Mouse (Mus musculus) lung, postnatal 0 days (tissue): ENCODE results near the gene D430041D05Rik. TPM values are rescaled to one million over a fixed set of nuclear protein-coding genes. Genes with fewer than 3 reads are reported as not detected.

Experiments
- ATAC-seq: fragments of 200-750 bp; cut with Nextera tagmentation; 2 replicates; pipeline ENCODE4 v1.8.0; 2017; ENCODE audit warnings: moderate library complexity
- DNase-seq: peaks from one replicate; pipeline ENCODE4 v3.0.0-alpha.2; 2016; ENCODE audit warnings: low spot score
- H3K27ac ChIP-seq: fragments of 300-500 bp; sonication (generic); 2 replicates; pipeline ENCODE4 v1.5.1; 2014; ENCODE audit warnings: antibody characterized with exemption, mild to moderate bottlenecking, low read length, mixed read lengths
- H3K27me3 ChIP-seq: fragments of 300-500 bp; sonication (generic); replicated peaks from 2 replicates; pipeline ENCODE4 v1.6.1; 2014; ENCODE audit warnings: low read length, mixed read lengths; ENCODE audit not compliant: insufficient read depth
- H3K36me3 ChIP-seq: fragments of 300-500 bp; sonication (generic); 2 replicates; pipeline ENCODE4 v1.6.1; 2014; ENCODE audit warnings: low read length, mixed read lengths; ENCODE audit not compliant: insufficient read depth
- H3K4me1 ChIP-seq: fragments of 300-500 bp; sonication (generic); 2 replicates; pipeline ENCODE4 v1.6.1; 2014; ENCODE audit warnings: antibody characterized with exemption, low read depth, low read length, mixed read lengths; ENCODE audit not compliant: insufficient read depth
- H3K4me2 ChIP-seq: fragments of 300-500 bp; sonication (generic); replicated peaks from 2 replicates; pipeline ENCODE4 v1.6.1; 2014; ENCODE audit warnings: low read depth, mild to moderate bottlenecking, low read length, moderate library complexity, mixed read lengths
- H3K4me3 ChIP-seq: fragments of 300-500 bp; sonication (generic); 2 replicates; pipeline ENCODE4 v1.5.1; 2014; ENCODE audit warnings: low read depth, low read length
- H3K9ac ChIP-seq: fragments of 300-500 bp; sonication (generic); replicated peaks from 2 replicates; pipeline ENCODE4 v1.6.1; 2014; ENCODE audit warnings: low read depth, mild to moderate bottlenecking
- H3K9me3 ChIP-seq: fragments of 300-500 bp; sonication (generic); 2 replicates; pipeline ENCODE4 v1.6.1; 2016; ENCODE audit warnings: low read length, mixed read lengths
- CTCF ChIP-seq: IDR thresholded peaks from 2 replicates; pipeline ENCODE4 v1.5.1; 2016; ENCODE audit warnings: antibody characterized with exemption, mild to moderate bottlenecking
- EP300 ChIP-seq: IDR thresholded peaks from 2 replicates; pipeline ENCODE4 v1.6.1; 2016; ENCODE audit warnings: antibody characterized with exemption, mild to moderate bottlenecking, control low read depth
- WGBS: fragments of 180-500 bp; shearing (Covaris S2); extraction: QIAGEN DNeasy Blood & Tissue Kit; methylation state at CpG from one replicate; pipeline ENCODE4 v1.1.7; 2014; 5-methylcytosine and 5-hydroxymethylcytosine counted together
- polyA plus RNA-seq: library from polyadenylated mRNA; unstranded; fragments of >200 nt; fragmentation: Nextera tagmentation; extraction: Ambion mirVana; gene quantifications from 2 replicates; pipeline ENCODE4 v1.2.1, GENCODE M21; 2015

Gene D430041D05Rik
- polyA plus RNA-seq, 1 experiment from 2014 or later: 0.69 TPM

DNA sequence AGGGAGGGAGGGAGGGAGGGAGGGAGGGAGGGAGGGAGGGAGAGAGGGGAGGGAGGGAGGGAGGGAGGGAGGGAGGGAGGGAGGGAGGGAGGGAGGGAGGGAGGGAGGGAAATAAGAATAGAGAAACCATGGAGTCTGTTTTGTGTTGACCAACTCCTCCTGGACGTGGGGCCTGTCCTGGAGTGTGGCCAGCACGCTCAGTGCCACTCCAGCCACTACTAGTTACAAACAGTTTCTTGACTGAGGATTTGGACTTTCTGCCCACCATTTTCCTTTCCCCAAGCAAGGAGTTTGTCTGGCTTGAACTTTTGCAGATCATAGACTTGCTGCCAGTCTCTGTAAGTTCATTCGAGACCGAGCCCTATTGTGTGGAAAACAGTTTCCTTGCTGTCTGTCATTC is 37.4 kb upstream of the D430041D05Rik start:
- no peaks in the 10 kb centered on the region for H3K9me3 ChIP-seq
- no peaks in the 10 kb centered on the region for H3K36me3 ChIP-seq
- TF ChIP-seq CTCF (no peak), EP300 (no peak)
- WGBS: 68% methylated on average over 4 of the region's 4 CpGs
- H3K4me2 ChIP-seq: no peak overlapping the region
- peaks cover 9% of the 10 kb centered on the region for H3K4me1 ChIP-seq
- H3K27ac ChIP-seq: no peak overlapping the region
- H3K27me3 ChIP-seq: no peaks in the 10 kb centered on the region
- H3K4me3 ChIP-seq: no peak overlapping the region
- no peak overlapping the region for H3K9ac ChIP-seq
- ATAC-seq (no peak), DNase-seq (no peak)

DNA sequence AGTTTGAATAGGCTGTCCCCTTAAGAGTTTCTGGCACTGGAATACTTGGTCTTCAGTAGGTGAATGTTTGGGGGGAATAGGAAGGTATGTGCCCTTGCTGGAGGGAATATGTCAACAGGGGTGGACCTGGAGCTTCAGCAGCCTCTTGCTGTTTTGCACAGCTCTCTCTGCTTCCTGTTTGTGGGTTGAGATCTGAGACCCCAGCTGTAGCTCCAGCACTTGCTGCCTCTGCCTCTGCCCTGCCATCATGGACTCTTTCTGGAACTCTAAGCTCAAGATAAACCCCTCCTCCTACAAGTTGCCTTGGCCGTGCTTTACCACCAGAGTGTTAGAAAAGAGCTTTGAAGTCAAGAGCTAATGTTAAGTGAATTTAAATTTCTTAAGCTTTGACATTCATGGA is 35.2 kb upstream of the D430041D05Rik start:
- WGBS: 37% methylated on average over 1 of the region's 1 CpGs
- H3K4me2 ChIP-seq: no peak overlapping the region
- H3K27me3 ChIP-seq: no peaks in the 10 kb centered on the region
- H3K36me3 ChIP-seq: 0 out of 2 replicates have a peak, but pooled peaks cover 8% of the 10 kb centered on the region
- no peak for TF ChIP-seq EP300
- no peak for TF ChIP-seq CTCF
- H3K4me1 ChIP-seq: peaks cover 9% of the 10 kb centered on the region
- DNase-seq (no peak), ATAC-seq (no peak)
- H3K9ac ChIP-seq: no peak overlapping the region
- no peak overlapping the region for H3K27ac ChIP-seq
- H3K9me3 ChIP-seq: no peaks in the 10 kb centered on the region
- no peak overlapping the region for H3K4me3 ChIP-seq

DNA sequence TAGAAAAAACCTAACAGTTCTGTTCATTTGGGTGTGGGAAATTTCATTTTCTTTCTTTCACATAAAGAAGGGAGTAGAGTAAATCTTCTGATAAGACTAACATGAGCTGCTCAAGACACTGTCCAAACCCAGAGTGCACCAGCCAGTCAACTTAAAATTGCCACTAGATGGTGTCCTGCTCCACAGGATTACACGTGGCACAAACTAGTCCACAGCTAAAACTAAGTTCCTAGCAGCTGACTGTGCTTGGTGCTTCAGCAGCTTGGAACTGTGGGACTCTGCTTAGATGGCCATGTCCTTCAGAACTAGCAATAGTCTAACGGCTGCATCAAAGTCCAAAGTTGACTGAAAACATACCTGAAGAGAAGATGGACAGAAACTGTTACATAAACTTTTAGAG is 34.0 kb upstream of the D430041D05Rik start:
- DNase-seq (peak; percentile 87), ATAC-seq (peak; percentile 86)
- Histone ChIP-seq H3K27me3 (no peaks in the 10 kb centered on the region), H3K4me2 (no peak overlapping the region), H3K9ac (no peak overlapping the region), H3K36me3 (0 out of 2 replicates have a peak, but pooled peaks cover 8% of the 10 kb centered on the region), H3K4me3 (no peak overlapping the region), H3K4me1 (peaks cover 9% of the 10 kb centered on the region), H3K27ac (no peak overlapping the region), H3K9me3 (no peaks in the 10 kb centered on the region)
- 18% methylated on average over 2 of the region's 2 CpGs for WGBS
- TF ChIP-seq CTCF (peak; percentile 93), EP300 (no peak)

DNA sequence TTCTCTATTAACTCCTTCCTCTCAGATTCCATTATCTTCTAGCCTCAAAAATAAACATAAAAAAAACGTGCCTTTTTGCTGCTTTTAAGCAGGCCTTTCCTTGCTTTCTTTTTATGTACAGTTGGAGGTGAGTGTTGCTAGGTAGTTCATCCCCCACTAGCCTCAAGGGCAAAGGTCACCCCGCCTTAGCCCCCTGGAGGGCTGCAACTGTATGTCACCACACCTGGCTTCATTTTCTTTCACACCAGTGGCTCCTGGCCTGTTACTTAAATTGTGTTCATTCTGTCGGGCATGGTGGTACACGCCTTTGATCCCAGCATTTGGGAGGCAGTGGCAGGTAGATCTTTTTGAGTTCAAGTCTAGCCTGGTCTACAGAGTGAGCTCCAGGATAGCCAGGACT is 31.5 kb upstream of the D430041D05Rik start:
- Histone ChIP-seq H3K9ac (no peak overlapping the region), H3K4me1 (no peaks in the 10 kb centered on the region), H3K4me3 (no peak overlapping the region), H3K4me2 (no peak overlapping the region), H3K9me3 (no peaks in the 10 kb centered on the region), H3K27me3 (no peaks in the 10 kb centered on the region), H3K36me3 (peaks cover 12% of the 10 kb centered on the region; the same call in 1 of the 2 replicates), H3K27ac (no peak overlapping the region)
- no peak for DNase-seq
- no peak for ATAC-seq
- TF ChIP-seq EP300: no peak
- no peak for TF ChIP-seq CTCF
- 69% methylated on average over 4 of the region's 4 CpGs for WGBS

DNA sequence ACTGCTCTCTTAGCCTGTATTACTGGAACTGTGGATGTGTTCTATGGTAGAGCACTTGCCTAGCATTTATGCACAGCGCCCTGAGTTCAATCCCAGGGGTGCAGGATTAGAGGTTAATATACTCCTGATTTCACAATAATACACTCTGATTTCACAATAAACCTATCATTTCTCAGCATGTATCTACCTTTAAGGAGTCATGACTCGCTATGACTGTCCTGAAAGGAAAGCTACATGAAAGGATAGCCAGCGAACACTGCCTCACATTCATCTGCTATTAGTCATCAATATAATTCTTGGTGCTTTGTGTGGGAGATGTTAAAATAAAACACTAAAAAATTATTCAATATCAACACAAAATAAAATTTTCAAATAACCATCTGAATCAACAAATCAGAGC is 25.4 kb upstream of the D430041D05Rik start:
- 90% methylated on average over 3 of the region's 3 CpGs for WGBS
- Histone ChIP-seq H3K27me3 (no peaks in the 10 kb centered on the region), H3K9me3 (no peaks in the 10 kb centered on the region), H3K27ac (no peak overlapping the region), H3K4me1 (no peaks in the 10 kb centered on the region), H3K9ac (no peak overlapping the region), H3K4me3 (no peak overlapping the region), H3K4me2 (no peak overlapping the region), H3K36me3 (peaks cover 47% of the 10 kb centered on the region; the same call in 1 of the 2 replicates)
- TF ChIP-seq EP300 (no peak), CTCF (no peak)
- ATAC-seq (no peak), DNase-seq (no peak)

DNA sequence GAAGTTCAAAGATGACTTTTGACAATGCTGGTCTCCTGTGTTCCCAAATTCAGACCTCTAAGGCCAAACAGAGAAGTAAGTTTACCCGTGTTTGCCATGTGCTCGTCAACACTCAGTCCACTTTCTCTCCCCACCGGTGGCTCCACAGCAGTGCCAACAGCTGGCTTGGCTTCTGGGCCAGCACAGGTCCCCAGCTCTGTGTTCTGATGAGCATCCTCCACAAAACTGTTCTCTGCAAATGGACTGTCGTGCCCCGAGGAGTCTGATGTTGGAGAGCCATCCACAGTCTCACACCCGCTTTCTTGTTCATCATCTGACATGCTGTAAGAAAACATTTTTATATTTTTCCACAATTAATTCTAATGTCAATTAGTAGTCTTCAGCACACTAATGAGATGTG is 20.3 kb upstream of the D430041D05Rik start:
- H3K9me3 ChIP-seq: no peaks in the 10 kb centered on the region
- H3K4me1 ChIP-seq: no peaks in the 10 kb centered on the region
- H3K36me3 ChIP-seq: peaks cover 49% of the 10 kb centered on the region; the same call in 1 of the 2 replicates
- H3K27me3 ChIP-seq: no peaks in the 10 kb centered on the region
- H3K4me3 ChIP-seq: no peak overlapping the region
- WGBS: 88% methylated on average over 6 of the region's 6 CpGs
- TF ChIP-seq CTCF (no peak), EP300 (no peak)
- no peak overlapping the region for H3K9ac ChIP-seq
- DNase-seq (no peak), ATAC-seq (no peak)
- no peak overlapping the region for H3K27ac ChIP-seq
- H3K4me2 ChIP-seq: no peak overlapping the region

DNA sequence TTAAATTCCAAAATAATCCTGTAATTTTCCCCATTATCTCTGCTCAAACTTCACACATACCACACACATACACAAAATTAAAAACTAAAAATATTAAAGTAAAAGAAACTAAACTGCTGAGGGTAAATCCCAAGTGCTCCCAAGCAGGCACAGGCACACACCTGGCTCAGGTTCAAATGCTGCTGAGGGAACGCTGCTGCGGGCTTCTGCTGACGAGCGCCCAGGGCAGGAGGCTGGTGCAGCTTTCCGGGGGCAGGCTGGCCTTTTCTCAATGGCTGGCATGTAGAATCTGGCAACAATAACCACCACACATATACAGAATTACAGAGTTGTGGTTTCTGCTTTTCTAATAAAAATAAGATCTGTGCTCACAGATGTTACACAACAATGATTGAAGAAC is 19.8 kb upstream of the D430041D05Rik start:
- H3K27ac ChIP-seq: no peak overlapping the region
- DNase-seq (no peak), ATAC-seq (no peak)
- TF ChIP-seq EP300 (no peak), CTCF (no peak)
- WGBS: 96% methylated on average over 5 of the region's 5 CpGs
- no peaks in the 10 kb centered on the region for H3K4me1 ChIP-seq
- H3K36me3 ChIP-seq: peaks cover 44% of the 10 kb centered on the region; the same call in 1 of the 2 replicates
- no peak overlapping the region for H3K4me2 ChIP-seq
- no peak overlapping the region for H3K4me3 ChIP-seq
- H3K27me3 ChIP-seq: no peaks in the 10 kb centered on the region
- H3K9me3 ChIP-seq: no peaks in the 10 kb centered on the region
- no peak overlapping the region for H3K9ac ChIP-seq
